Comparison of ENCODE assay signal across 24 mouse cellular contexts in the genomic region with DNA sequence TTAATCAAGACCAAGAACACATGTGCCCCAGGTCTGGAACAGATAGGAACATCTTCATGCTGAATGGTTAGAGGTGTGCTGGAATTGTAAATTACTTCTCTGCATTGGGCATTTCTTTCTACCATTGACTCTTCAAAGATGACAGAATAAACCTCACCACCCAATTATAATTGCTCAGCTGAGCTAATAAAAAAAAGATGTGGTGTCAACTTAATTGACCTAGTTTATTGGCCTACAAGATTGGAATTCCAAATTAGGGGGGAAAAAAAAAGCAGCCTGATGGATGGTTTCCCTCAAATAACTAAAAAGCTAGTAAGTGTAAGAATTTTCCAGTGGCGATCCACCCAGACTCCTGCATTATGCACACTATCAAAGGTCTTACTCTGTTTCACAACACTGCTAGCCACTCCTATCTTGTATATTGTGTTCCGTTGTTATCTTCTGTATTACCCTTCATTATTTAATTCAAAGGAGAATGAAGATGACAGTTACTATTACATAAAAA. TPM values are rescaled to one million over a fixed set of nuclear protein-coding genes. Genes with fewer than 3 reads are reported as not detected.
DNase-seq lines count a peak whose midpoint lies in the region; ATAC-seq and TF ChIP-seq lines count a peak whose summit lies in the region.
"Had no signal": no experiment of that assay in that cellular context is flagged by ENCODE, and none has a peak within 500 bp of the region (broad histone marks: within the 10 kb centered on the region; RNA-seq: fewer than 3 reads in every experiment).

No protein-coding gene starts in this region.

- 75% methylated on average over 2 of the region's 2 CpGs for WGBS in forebrain, embryonic 10.5 days
- WGBS in forebrain, embryonic 12.5 days: 43% methylated on average over 2 of the region's 2 CpGs
- 83% methylated on average over 2 of the region's 2 CpGs for WGBS in midbrain, embryonic 11.5 days
- 41% methylated on average over 2 of the region's 2 CpGs for WGBS in midbrain, embryonic 16.5 days
- WGBS in kidney, adult 2 months: 91% methylated on average over 2 of the region's 2 CpGs

- H3K27ac ChIP-seq in forebrain, embryonic 10.5 days: peak overlapping the region; percentile 86; the same call in 1 of the 2 replicates
- H3K27ac ChIP-seq in forebrain, embryonic 12.5 days: no peak overlapping the region
- peak overlapping the region; percentile 91 for H3K27ac ChIP-seq in layer of hippocampus, adult 2 months
- no peak overlapping the region for H3K27ac ChIP-seq in midbrain, embryonic 11.5 days (ENCODE audit: low read depth, low read length)
- H3K27ac ChIP-seq in midbrain, embryonic 16.5 days (ENCODE audit: low read length): no peak overlapping the region
- no peak overlapping the region for H3K27ac ChIP-seq in kidney, adult 2 months (ENCODE audit: insufficient read depth, low read depth, low read length)
- H3K27ac ChIP-seq: embryonic facial prominence, embryonic 12.5 days; limb, embryonic 13.5 days; lung, embryonic 15.5 days had no signal

- no peaks in the 10 kb centered on the region for H3K36me3 ChIP-seq in forebrain, embryonic 10.5 days (replicated peaks)
- no peaks in the 10 kb centered on the region for H3K36me3 ChIP-seq in forebrain, embryonic 12.5 days (replicated peaks)
- no peaks in the 10 kb centered on the region for H3K36me3 ChIP-seq in midbrain, embryonic 11.5 days (ENCODE audit: control insufficient read depth, insufficient read depth, low read length)
- no peaks in the 10 kb centered on the region for H3K36me3 ChIP-seq in midbrain, embryonic 16.5 days (ENCODE audit: control insufficient read depth, insufficient read depth, low read length)
- H3K36me3 ChIP-seq in kidney, adult 2 months (ENCODE audit: control insufficient read depth, insufficient read depth, low read length): no peaks in the 10 kb centered on the region
- H3K36me3 ChIP-seq: embryonic facial prominence, embryonic 12.5 days; limb, embryonic 13.5 days; lung, embryonic 15.5 days had no signal

- H3K4me3 ChIP-seq in forebrain, embryonic 10.5 days: no peak overlapping the region
- no peak overlapping the region for H3K4me3 ChIP-seq in forebrain, embryonic 12.5 days (replicated peaks)
- H3K4me3 ChIP-seq in layer of hippocampus, adult 2 months: no peak overlapping the region
- H3K4me3 ChIP-seq in midbrain, embryonic 11.5 days (ENCODE audit: low read depth, low read length): no peak overlapping the region
- no peak overlapping the region for H3K4me3 ChIP-seq in midbrain, embryonic 16.5 days (ENCODE audit: low read depth, low read length)
- H3K4me3 ChIP-seq in kidney, adult 2 months (ENCODE audit: insufficient read depth, low read depth, low read length): no peak overlapping the region
- H3K4me3 ChIP-seq: embryonic facial prominence, embryonic 12.5 days; limb, embryonic 13.5 days; lung, embryonic 15.5 days had no signal

- DNase-seq in forebrain, embryonic 10.5 days (ENCODE audit: extremely low spot score, low spot score): no peak
- DNase-seq in layer of hippocampus, adult 2 months (ENCODE audit: low spot score in 2 of 2): no peak
- no peak for DNase-seq in layer of hippocampus, postnatal 36 days
- DNase-seq in midbrain, embryonic 11.5 days (ENCODE audit: low spot score, missing footprints): peak; percentile 81
- DNase-seq in kidney, adult 2 months: no peak
- DNase-seq in cerebellum, adult 11 months: no peak
- DNase-seq: adrenal gland, adult 8-10 months; cerebellum, adult 9-11 months; gastrocnemius, postnatal 36 days; heart, adult 18-20 months; kidney, adult 9 months; kidney, postnatal 10 days; layer of hippocampus, adult 9-11 months had no signal

- no peak for ATAC-seq in forebrain, embryonic 12.5 days (ENCODE audit: low FRiP score)
- ATAC-seq in midbrain, embryonic 11.5 days (ENCODE audit: low FRiP score): no peak
- peak; percentile 23; the same call in 1 of the 2 replicates for ATAC-seq in midbrain, embryonic 16.5 days
- ATAC-seq: intestine, embryonic 16.5 days had no signal

- peaks cover 7% of the 10 kb centered on the region for H3K27me3 ChIP-seq in forebrain, embryonic 10.5 days (ENCODE audit: poor library complexity, severe bottlenecking)
- peaks cover 6% of the 10 kb centered on the region for H3K27me3 ChIP-seq in forebrain, embryonic 12.5 days
- no peaks in the 10 kb centered on the region for H3K27me3 ChIP-seq in midbrain, embryonic 11.5 days (ENCODE audit: control insufficient read depth, insufficient read depth, low read length)
- H3K27me3 ChIP-seq in midbrain, embryonic 16.5 days (ENCODE audit: control insufficient read depth, insufficient read depth, low read depth, low read length): no peaks in the 10 kb centered on the region
- no peaks in the 10 kb centered on the region for H3K27me3 ChIP-seq in kidney, adult 2 months (replicated peaks; ENCODE audit: control insufficient read depth, insufficient read depth, low read length)
- H3K27me3 ChIP-seq: CH12.LX; lung, embryonic 15.5 days had no signal

- TF ChIP-seq POLR2A in kidney, adult 2 months (IDR thresholded peaks at IDR 0.05; ENCODE audit: low read depth, low read length): no peak

- H3K9me3 ChIP-seq in forebrain, embryonic 10.5 days: no peaks in the 10 kb centered on the region
- no peaks in the 10 kb centered on the region for H3K9me3 ChIP-seq in forebrain, embryonic 12.5 days
- no peaks in the 10 kb centered on the region for H3K9me3 ChIP-seq in midbrain, embryonic 11.5 days (ENCODE audit: control insufficient read depth, low read length)
- no peaks in the 10 kb centered on the region for H3K9me3 ChIP-seq in midbrain, embryonic 16.5 days (replicated peaks; ENCODE audit: control insufficient read depth, low read length, poor library complexity, severe bottlenecking)
- H3K9me3 ChIP-seq: embryonic facial prominence, embryonic 12.5 days; limb, embryonic 13.5 days; lung, embryonic 15.5 days had no signal

- H3K4me2 ChIP-seq in forebrain, embryonic 12.5 days: no peak overlapping the region
- no peak overlapping the region for H3K4me2 ChIP-seq in midbrain, embryonic 11.5 days
- H3K4me2 ChIP-seq in midbrain, embryonic 16.5 days (ENCODE audit: low read length): no peak overlapping the region
- H3K4me2 ChIP-seq: embryonic facial prominence, embryonic 12.5 days; heart, embryonic 11.5 days; limb, embryonic 13.5 days; liver, embryonic 11.5 days; lung, embryonic 15.5 days had no signal

- H3K4me1 ChIP-seq in forebrain, embryonic 10.5 days: peaks cover 45% of the 10 kb centered on the region
- peaks cover 38% of the 10 kb centered on the region for H3K4me1 ChIP-seq in forebrain, embryonic 12.5 days
- peaks cover 18% of the 10 kb centered on the region for H3K4me1 ChIP-seq in midbrain, embryonic 11.5 days (ENCODE audit: control insufficient read depth, insufficient read depth, low read length)
- H3K4me1 ChIP-seq in midbrain, embryonic 16.5 days (ENCODE audit: control insufficient read depth, insufficient read depth, low read length): peaks cover 29% of the 10 kb centered on the region
- no peaks in the 10 kb centered on the region for H3K4me1 ChIP-seq in kidney, adult 2 months (ENCODE audit: control insufficient read depth, insufficient read depth, low read length)
- H3K4me1 ChIP-seq: embryonic facial prominence, embryonic 12.5 days; limb, embryonic 13.5 days; lung, embryonic 15.5 days had no signal

- H3K9ac ChIP-seq in forebrain, embryonic 12.5 days: no peak overlapping the region
- no peak overlapping the region for H3K9ac ChIP-seq in midbrain, embryonic 11.5 days (ENCODE audit: low read length)
- H3K9ac ChIP-seq in midbrain, embryonic 16.5 days (ENCODE audit: low read depth, low read length): no peak overlapping the region
- H3K9ac ChIP-seq: embryonic facial prominence, embryonic 12.5 days; limb, embryonic 13.5 days; lung, embryonic 15.5 days had no signal

- no peak for TF ChIP-seq CTCF in layer of hippocampus, adult 2 months (conservative IDR thresholded peaks at IDR 0.05)
- no peak for TF ChIP-seq CTCF in kidney, adult 2 months (conservative IDR thresholded peaks at IDR 0.05; ENCODE audit: insufficient read depth, insufficient read length, low read depth, low read length)

RNA-seq across cellular contexts. Expression of a gene that starts 8.5 kb away (rescaled TPM):
- 19.4 and 22.6 TPM in 2 replicates for polyA plus RNA-seq in forebrain, embryonic 10.5 days (2016; fragmentation: Nextera tagmentation; extraction: Ambion mirVana)
- polyA plus RNA-seq in forebrain, embryonic 12.5 days (2016; fragmentation: Nextera tagmentation; extraction: Ambion mirVana): 90.1 and 92.3 TPM in 2 replicates
- 100 to 1,000 TPM; 510 to 546 TPM for total RNA-seq in layer of hippocampus, adult 2 months (2021)
- 100 to 1,000 TPM; 531 TPM for total RNA-seq in layer of hippocampus, postnatal 36 days (2021)
- 75.7 and 84.4 TPM in 2 replicates for polyA plus RNA-seq in midbrain, embryonic 11.5 days (2014; fragmentation: Nextera tagmentation; extraction: Ambion mirVana)
- polyA plus RNA-seq in midbrain, embryonic 16.5 days (2015; fragmentation: Nextera tagmentation; extraction: Ambion mirVana): 148 and 160 TPM in 2 replicates
- 0.56 and 0.59 TPM in 2 replicates for polyA plus RNA-seq in kidney, adult 2 months (2012; rRNA removed)
- total RNA-seq: hematopoietic stem cell, adult 5-6 weeks; neutrophil, adult 5-6 weeks had no signal

Comparison
In these comparisons a context has a peak if more than half of its experiments do, and no peak if none do; other contexts are left out.
1. H3K27ac ChIP-seq: peak in forebrain, embryonic 10.5 days (single experiment) and layer of hippocampus, adult 2 months (single experiment); none in forebrain, embryonic 12.5 days (single experiment), midbrain, embryonic 11.5 days (single experiment), midbrain, embryonic 16.5 days (single experiment) and kidney, adult 2 months (single experiment).
2. RNA of a gene that starts 8.5 kb away (polyA plus RNA-seq): 148 to 160 TPM in midbrain, embryonic 16.5 days, 90.1 to 92.3 TPM in forebrain, embryonic 12.5 days, 75.7 to 84.4 TPM in midbrain, embryonic 11.5 days and 19.4 to 22.6 TPM in forebrain, embryonic 10.5 days; 0.56 to 0.59 TPM in kidney, adult 2 months; every median in the first group is over 10 times any median in the second.